21 mouse cellular contexts compared by ENCODE assay signal in genomic region chr5:97632791-97633190, GRCm38 (mm10).
DNase-seq lines count a peak whose midpoint lies in the region; ATAC-seq lines count a peak whose summit lies in the region.
"Had no signal": no experiment of that assay in that cellular context is flagged by ENCODE, and none has a peak within 500 bp of the region (broad histone marks: within the 10 kb centered on the region; RNA-seq: fewer than 3 reads in every experiment).

No protein-coding gene starts in this region.

- no peaks in the 10 kb centered on the region for H3K9me3 ChIP-seq in kidney, embryonic 16.5 days (ENCODE audit: low read length)
- H3K9me3 ChIP-seq: hindbrain, embryonic 10.5 days; intestine, embryonic 15.5 days; kidney, embryonic 15.5 days; limb, embryonic 10.5 days; megakaryocyte, embryonic 14.5 days; neural tube, embryonic 12.5 days had no signal

- no peak overlapping the region for H3K4me3 ChIP-seq in kidney, embryonic 16.5 days (ENCODE audit: low read length)
- H3K4me3 ChIP-seq: erythroblast, embryonic 14.5 days; hindbrain, embryonic 10.5 days; intestine, embryonic 15.5 days; kidney, embryonic 15.5 days; limb, embryonic 10.5 days; megakaryocyte, embryonic 14.5 days; neural tube, embryonic 12.5 days had no signal

- no peak overlapping the region for H3K4me2 ChIP-seq in kidney, embryonic 16.5 days (replicated peaks; ENCODE audit: low read depth, low read length)
- H3K4me2 ChIP-seq: intestine, embryonic 15.5 days; kidney, embryonic 15.5 days; liver, embryonic 11.5 days; lung, embryonic 14.5 days; neural tube, embryonic 12.5 days had no signal

- H3K27me3 ChIP-seq in kidney, embryonic 16.5 days (ENCODE audit: insufficient read depth, low read length): no peaks in the 10 kb centered on the region
- H3K27me3 ChIP-seq: intestine, embryonic 15.5 days; kidney, embryonic 15.5 days; megakaryocyte, embryonic 14.5 days; neural tube, embryonic 12.5 days; Patski had no signal

- H3K36me3 ChIP-seq in kidney, embryonic 16.5 days (ENCODE audit: insufficient read depth, low read length): no peaks in the 10 kb centered on the region
- H3K36me3 ChIP-seq: hindbrain, embryonic 10.5 days; intestine, embryonic 15.5 days; kidney, embryonic 15.5 days; limb, embryonic 10.5 days; neural tube, embryonic 12.5 days had no signal

- no peaks in the 10 kb centered on the region for H3K4me1 ChIP-seq in kidney, embryonic 16.5 days (ENCODE audit: insufficient read depth, low read length)
- H3K4me1 ChIP-seq: hindbrain, embryonic 10.5 days; intestine, embryonic 15.5 days; kidney, embryonic 15.5 days; limb, embryonic 10.5 days; neural tube, embryonic 12.5 days had no signal

- 86% methylated on average over 7 of the region's 7 CpGs for WGBS in kidney, embryonic 16.5 days

- no peak overlapping the region for H3K27ac ChIP-seq in kidney, embryonic 16.5 days (ENCODE audit: low read length)
- H3K27ac ChIP-seq: hindbrain, embryonic 10.5 days; intestine, embryonic 15.5 days; kidney, embryonic 15.5 days; limb, embryonic 10.5 days; neural tube, embryonic 12.5 days; stomach, postnatal 0 days had no signal

- no peak overlapping the region for H3K9ac ChIP-seq in kidney, embryonic 16.5 days (replicated peaks; ENCODE audit: low read length)
- H3K9ac ChIP-seq: intestine, embryonic 15.5 days; kidney, embryonic 15.5 days; lung, embryonic 14.5 days; neural tube, embryonic 12.5 days had no signal

- ATAC-seq in common myeloid progenitor, adult 5-6 weeks (replicated peaks; ENCODE audit: low read depth, poor library complexity, severe bottlenecking): peak; percentile 95
- ATAC-seq in kidney, embryonic 16.5 days (ENCODE audit: low FRiP score, low TSS enrichment): no peak
- ATAC-seq: forebrain, embryonic 14.5 days; intestine, embryonic 15.5 days; Patski had no signal

- peak; percentile 61 for DNase-seq in CD4-positive, CD25-positive, alpha-beta regulatory T cell, adult 2 months (ENCODE audit: low read depth, low spot score)
- peak; percentile 49 for DNase-seq in naive thymus-derived CD4-positive, alpha-beta T cell, adult 2 months (ENCODE audit: low read depth)
- DNase-seq in thymus, postnatal 36 days: peak; percentile 27 to 57
- DNase-seq in layer of hippocampus, postnatal 36 days: no peak
- DNase-seq in left cerebral cortex, adult 11 months (ENCODE audit: low spot score): no peak
- DNase-seq: cerebellum, adult 9-11 months; heart, adult 18-20 months; lung, embryonic 14.5 days had no signal

Comparison
In these comparisons a context has a peak if more than half of its experiments do, and no peak if none do; other contexts are left out.
1. DNase-seq: peak in CD4-positive, CD25-positive, alpha-beta regulatory T cell, adult 2 months (single experiment), naive thymus-derived CD4-positive, alpha-beta T cell, adult 2 months (single experiment) and thymus, postnatal 36 days (2 of 2); none in layer of hippocampus, postnatal 36 days (0 of 2) and left cerebral cortex, adult 11 months (single experiment).